Mouse (Mus musculus) liver, adult 2 months (tissue): Measurements from ENCODE around the gene Cldn4.

Source experiments
- CTCF ChIP-seq: fragments of 200-500 bp; IDR thresholded peaks from 2 replicates; pipeline ENCODE4 v1.5.1; 2011; ENCODE audit warnings: low read depth, low read length, control low read depth
- POLR2A ChIP-seq: fragments of 200-500 bp; IDR thresholded peaks from 2 replicates; pipeline ENCODE4 v1.6.1; 2011; ENCODE audit warnings: low read length, control low read depth; ENCODE audit not compliant: insufficient read depth; ENCODE audit errors: extremely low read depth

- peak; percentile 99 for TF ChIP-seq POLR2A
- TF ChIP-seq CTCF: no peak
These were observed 39.0 kb upstream of the Cldn4 start, which contains the start of gene Cldn3 for GRCm38 (mm10) chr5:134985633-134986297.
